Mouse (Mus musculus) left cerebral cortex, adult 9 months (tissue): ENCODE data around the gene Mmp2.
"Not testable (repeated sequence)": the region's sequence is repeated elsewhere in the genome, so short reads cannot be mapped to it uniquely, and the experiment has no call there.

Source experiments
- DNase-seq, 2 experiments: peaks; one replicate each; pipeline ENCODE4 v3.0.0; 2022; ENCODE audit warnings: low spot score in 2 of 2

The Mmp2 gene

GRCm38 (mm10) chr8:92838616-92839015 is 11.5 kb downstream of the Mmp2 start:
- no peak for DNase-seq

DNA sequence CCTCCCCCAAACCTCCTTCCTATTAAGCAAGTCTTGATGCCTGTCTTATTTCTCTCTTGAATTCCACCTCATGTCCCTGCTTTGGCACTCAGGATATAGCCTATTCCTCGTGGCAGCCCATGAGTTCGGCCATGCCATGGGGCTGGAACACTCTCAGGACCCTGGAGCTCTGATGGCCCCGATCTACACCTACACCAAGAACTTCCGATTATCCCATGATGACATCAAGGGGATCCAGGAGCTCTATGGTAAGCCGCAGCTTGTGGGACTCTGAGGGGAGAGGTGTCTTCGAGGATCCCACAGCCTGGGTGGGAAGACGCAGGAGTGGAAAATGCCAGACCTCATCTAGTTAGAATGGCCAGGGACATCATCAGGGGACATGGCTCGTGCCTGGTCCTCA is 12.1 kb downstream of the Mmp2 start:
- no peak for DNase-seq

GRCm38 (mm10) chr8:92839876-92840275 is 12.8 kb downstream of the Mmp2 start:
- DNase-seq, result no peak

DNA sequence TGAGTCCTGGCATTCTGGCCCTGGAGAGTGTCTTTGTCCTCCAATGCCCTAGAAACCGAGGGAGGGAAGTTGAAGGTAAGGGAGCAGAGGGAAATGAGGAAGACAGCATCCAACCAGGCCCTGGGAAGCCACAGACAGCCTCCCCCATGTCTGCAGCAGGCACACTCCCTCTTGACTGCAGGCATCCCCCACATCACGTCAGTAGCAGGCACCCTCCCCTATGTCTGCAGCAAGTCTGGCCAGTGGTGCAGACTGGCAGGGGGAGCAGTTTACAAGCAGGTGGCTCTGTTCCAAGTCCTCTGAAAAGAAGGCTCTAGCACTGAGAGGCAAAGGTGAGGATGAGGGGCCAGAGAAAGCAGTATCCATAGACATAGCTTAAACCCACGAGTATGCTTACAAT is 19.6 kb downstream of the Mmp2 start:
- DNase-seq, result no peak

DNA sequence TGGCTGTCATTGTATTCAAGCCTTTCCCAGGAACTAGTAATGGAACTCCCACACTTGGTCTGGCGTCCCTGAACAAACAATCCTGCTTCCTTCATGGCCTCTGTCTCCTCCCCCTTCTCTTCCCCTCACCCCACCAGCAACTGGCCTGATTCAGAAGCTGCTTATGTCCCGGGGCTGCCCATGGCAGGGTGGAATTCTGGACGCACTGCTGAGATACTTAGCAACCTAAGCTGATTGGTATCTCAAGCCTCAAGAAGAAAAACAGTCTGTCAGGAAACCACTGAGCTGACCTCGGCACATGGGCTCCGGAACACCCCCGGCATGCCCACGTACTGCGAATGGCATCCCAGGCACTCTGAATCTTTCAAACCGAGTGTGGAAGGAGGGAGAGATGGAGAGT is 20.2 kb downstream of the Mmp2 start:
- no peak for DNase-seq

DNA sequence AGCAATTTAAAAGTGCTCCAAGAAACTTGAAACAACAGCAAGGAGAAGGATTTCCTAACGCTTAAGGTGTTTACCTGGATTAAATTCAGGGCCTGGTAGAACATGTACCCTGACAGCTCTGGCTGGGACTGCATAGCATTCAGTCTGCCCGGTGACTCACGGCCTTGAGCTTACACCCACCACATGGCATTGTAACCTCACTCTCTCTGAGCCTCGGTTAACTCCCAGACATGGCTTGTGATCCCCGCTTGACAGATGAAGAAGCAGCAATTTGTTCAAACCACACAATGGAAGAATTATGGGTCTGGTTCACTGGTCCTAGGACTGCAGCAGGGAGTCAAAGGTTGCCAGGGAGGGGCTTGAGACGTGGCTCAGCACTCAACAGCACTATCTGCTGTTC is 22.2 kb downstream of the Mmp2 start:
- DNase-seq, result no peak

DNA sequence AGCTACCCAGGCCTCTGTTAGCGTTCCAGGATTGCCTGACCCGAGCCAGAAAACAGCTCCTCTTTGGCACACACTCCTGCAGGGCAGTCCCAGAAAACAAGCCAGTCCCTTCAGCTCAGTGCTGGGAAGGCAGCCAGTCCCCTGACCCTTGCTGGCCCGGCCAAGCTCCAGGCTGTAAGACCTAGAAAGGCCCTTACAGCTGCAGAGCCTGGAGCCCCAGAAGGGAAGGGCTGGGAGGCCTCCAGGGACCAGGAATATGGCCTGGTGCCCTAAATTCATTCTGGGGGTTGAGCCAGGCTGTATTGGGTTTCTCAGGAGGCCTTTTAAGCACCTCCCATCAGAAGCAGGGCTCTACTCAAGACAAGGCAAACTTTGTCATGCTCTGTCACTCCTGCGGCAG is 23.1 kb downstream of the Mmp2 start:
- peak; percentile 67 to 85 for DNase-seq

GRCm38 (mm10) chr8:92851381-92851780 is 24.3 kb downstream of the Mmp2 start:
- DNase-seq, result no peak

DNA sequence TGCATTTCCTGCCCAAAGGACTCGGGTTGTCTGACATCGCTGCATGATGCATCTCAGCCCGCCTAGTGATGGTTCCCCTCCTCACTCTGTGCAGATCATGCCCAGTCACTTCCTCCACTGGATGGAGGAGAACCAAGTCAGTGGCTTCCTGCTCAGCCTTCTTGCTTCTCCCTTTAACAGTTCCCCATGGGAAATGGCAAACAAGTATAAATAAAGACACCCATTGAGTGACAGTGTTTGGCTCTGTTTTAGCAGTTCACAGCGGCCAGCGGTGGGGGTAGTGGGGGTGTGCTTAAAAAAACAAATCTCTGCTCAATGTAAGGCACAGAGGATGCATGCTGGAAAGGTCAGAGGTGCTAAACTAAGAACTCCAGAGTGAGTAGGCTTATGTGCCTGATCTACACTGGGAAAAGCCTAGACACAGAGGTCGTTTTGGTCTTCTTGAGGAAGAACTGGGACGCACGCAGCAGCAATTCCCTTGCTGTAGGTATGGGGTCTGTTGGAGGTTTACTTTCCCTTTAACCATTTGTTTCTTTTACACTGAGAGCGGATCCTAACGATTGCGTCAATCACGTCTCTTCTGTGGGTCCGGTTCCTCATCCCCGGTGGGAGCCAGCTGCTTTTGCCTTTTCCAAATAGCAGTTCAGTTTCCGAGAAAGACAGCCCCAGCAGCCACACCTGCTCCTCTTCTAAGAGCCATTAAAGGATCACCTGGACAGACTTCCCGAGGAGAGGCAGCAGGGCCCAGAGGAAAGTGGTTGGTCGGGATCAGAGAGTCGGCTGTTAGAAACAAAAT is 26.3 kb downstream of the Mmp2 start:
- DNase-seq, result no peak

DNA sequence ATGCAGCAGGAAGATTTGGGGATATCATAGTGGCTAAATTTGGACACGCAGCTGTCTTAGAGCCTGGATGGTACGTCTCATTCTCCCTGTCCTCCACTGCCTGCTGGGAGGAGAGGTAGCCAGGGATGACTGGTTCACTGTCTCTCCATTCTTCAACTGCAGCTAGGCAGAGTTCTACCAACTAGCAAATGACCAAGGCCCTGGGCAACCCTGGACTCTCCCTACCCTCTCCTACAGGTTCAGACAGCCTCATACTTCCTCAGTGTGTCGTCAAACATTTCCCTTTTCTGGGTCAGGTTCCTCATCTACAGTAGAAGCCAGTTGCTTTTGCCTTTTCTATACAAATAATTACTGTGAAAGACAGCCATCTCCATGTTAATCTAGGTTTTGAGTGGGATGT is 27.6 kb downstream of the Mmp2 start:
- no peak for DNase-seq

DNA sequence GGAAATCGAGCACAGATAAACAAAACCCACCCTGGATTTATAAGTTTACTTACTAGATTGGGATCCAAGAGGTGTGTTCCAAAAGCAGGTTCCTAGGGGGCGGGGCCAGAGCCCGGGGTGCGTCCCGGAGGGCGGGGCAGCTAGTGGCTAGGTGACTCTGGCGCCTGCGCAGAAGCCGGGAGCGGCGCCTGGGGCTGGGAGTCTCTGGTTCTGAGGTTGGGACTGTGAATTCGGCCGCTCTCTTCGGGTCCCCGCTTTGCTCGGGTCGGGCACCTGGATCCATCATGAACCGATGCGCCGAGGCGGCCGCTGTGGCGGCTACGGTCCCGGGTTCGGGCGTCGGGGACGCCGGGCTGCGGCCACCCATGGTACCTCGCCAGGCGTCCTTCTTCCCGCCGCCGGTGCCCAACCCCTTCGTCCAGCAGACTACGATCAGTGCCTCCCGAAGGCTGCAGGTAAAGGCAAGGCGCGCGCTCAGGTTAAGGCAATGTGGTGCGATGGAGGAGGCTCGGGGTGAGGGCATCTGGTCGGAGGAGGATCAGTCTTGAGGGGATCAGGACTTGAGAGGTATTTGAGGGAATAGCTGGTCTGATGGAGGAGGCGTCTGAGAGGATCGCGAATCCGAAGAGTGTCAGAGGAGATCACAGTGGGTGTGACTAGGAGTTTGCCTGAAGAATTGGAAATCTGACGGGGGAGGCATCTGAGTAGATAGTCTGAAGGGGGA is 28.2 kb downstream of the Mmp2 start, which contains the start of gene Lpcat2:
Gene Lpcat2, plus strand, starts transcription at position 169 of the 724 bp plus-strand sequence.
- peak in 1 of 2 experiments; percentile 81 for DNase-seq

- DNase-seq, result no peak
These were observed 29.3 kb downstream of the Mmp2 start for GRCm38 (mm10) chr8:92856273-92856986.

GRCm38 (mm10) chr8:92858475-92859182 is 31.5 kb downstream of the Mmp2 start:
- DNase-seq, result no peak

- no peak for DNase-seq
These were observed 34.9 kb downstream of the Mmp2 start for GRCm38 (mm10) chr8:92861977-92862376.

- DNase-seq, result no peak
These were observed 43.2 kb downstream of the Mmp2 start for GRCm38 (mm10) chr8:92870281-92870680.

DNA sequence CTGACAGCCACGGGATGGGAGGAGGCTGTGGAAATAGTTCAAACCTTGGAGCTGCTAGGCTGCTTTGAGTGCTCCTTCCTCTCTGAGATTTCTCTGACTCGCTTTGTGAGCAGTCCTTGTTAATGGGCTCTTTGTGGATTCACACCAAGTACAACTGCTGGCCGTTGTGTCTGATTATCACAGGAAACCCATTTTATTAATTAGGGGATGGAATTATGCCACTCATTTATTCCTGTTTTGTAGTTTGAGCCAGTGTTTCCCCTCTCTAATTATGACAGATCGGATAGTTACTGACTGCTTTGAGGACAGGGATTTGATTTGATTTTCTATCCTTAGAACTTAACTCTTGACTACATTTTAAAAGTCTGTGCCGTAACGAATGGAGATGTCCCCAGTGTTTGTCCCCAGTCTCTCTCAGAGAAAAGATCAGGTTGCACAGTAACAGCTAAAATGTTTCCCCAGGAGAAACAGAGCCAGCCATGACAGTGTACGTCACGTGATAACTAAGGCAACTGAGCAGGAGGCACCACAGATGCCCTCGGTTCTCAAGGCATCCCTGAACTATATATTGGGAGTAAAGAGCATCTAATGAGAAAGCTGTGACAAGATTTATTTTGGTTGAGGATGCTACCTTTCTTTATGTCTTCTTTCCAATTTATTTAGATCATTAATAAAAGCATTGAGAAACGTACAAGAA is 45.1 kb downstream of the Mmp2 start:
- DNase-seq, result no peak

DNA sequence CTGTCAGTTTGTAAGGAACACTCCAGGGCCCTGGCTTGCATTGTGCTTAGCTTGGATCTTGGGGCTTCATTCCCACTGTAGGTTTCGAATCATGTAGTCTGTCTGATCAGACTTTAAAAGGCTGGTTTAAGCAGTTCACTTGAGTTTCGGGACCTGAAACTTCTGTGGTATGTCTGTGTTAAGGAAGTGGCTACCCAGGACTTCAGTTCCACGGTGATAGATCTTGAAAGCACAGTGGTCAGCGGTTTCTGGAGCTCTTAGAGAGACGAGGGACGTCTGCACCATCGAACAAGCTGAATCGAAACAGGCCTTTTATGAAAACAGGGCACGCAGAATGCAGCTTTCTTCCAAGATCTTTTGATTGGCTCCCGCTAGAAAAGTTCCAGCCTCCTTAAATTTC is 48.7 kb downstream of the Mmp2 start:
- DNase-seq, result no peak

DNA sequence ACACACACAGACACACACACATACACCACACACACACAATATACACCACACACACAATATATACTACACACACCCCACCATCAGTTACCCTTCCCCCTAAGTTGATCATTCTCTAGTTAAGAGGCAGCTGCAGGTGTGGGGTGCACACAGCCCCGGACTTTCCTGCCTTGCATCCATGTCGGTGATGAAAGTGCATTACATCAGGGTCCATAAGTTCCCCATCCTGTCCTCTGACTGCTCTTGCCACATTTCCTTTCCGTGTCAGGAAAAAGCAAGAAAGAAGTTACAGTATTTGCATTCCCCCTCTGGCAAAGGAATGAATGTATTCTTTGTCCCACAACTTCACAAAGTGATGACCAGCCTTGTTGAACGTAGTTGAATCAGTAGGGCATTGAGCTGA is 54.2 kb downstream of the Mmp2 start:
- no peak for DNase-seq

DNA sequence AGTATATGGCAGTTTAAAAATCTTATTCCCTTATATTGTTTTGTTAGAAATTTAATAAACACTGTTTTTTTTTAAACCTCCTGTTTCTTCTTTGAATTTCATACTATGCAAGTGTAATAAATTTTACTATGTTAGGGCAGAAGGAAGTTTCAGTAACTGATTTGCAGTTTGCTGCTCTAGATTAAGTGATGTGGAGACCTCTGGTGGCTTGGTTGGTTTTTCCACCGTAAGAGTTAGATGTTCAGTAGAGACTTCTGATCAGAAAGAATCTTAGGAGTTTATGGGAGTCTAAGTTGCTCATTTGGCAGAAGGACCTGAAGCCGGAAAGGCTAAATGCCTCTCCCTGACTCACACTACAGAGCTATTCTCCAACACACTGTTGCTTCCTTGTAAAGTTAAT is 56.7 kb downstream of the Mmp2 start:
- peak in 1 of 2 experiments; percentile 16 for DNase-seq

GRCm38 (mm10) chr8:92892216-92892615 is 65.1 kb downstream of the Mmp2 start:
- DNase-seq, result not testable (repeated sequence)

DNA sequence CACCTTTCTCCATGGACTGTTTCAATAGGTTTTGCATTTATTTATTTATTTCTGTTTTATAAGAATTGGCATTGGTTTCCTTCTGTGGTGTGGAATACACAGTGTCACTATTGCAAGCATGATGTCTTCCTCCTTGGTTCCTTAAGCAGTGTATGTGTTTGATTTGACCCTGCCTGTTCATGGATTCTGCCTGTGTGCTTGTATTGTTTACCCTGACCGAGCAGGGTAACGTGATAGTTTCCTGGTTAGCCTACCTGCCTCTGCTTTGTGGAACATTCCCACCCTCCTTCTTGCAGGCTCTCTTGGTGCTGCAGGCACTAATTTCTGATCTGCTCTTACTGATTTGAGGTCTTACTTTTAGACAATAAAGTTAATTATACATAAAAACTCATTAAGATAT is 66.8 kb downstream of the Mmp2 start:
- DNase-seq, result no peak
